Mouse (Mus musculus): ENCODE data around the gene Slc12a1. TPM values are rescaled to one million over a fixed set of nuclear protein-coding genes. Genes with fewer than 3 reads are reported as not detected.
A peak's percentile ranks its signal among the peaks of the same experiment; 100 is the strongest.
"Not testable (repeated sequence)": the region's sequence is repeated elsewhere in the genome, so short reads cannot be mapped to it uniquely, and the experiment has no call there.

Gene Slc12a1
- total RNA-seq (2014; fragmentation: Nextera tagmentation): not detected in 2 replicates
- total RNA-seq (2017): under 0.01 and 0.06 TPM in 2 replicates
- polyA plus RNA-seq (2012): not detected in 2 replicates

DNA sequence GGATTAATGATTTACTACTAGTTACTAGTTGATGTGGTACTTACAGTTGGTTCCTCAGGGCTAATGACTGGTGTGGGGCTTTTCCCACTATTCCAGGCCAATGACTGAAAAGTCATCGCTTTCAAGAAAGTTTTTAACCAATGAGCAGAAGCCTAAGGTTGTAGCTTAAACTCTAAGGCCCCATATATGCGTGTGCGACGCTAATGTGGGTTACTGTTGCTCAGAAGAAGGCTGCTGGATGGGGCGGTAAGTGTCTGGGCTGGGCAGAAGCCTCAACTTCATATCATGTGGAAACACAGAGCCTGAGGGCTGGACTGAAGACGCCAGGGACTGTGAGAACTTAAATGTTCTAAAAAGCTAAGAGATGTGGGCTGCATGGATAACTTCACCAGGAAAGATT is at the start of gene Slc12a1:
Gene Slc12a1 (plus strand): TSS at position 118 of the 400 bp plus-strand sequence.
- no peaks in the 10 kb centered on the region for H3K4me1 ChIP-seq (ENCODE audit: insufficient read depth, low read depth, low read length)
- TF ChIP-seq GATA2 (IDR thresholded peaks at IDR 0.05; ENCODE audit: borderline replicate concordance, low read depth, low read length) (no peak), TAL1 (conservative IDR thresholded peaks at IDR 0.05; ENCODE audit: low read depth, low read length) (no peak), POLR2AphosphoS5 (IDR thresholded peaks at IDR 0.05; ENCODE audit: insufficient replicate concordance, low read depth, low read length) (no peak), CTCF (IDR thresholded peaks at IDR 0.05; ENCODE audit: low read depth, low read length) (no peak), GATA1 (IDR thresholded peaks at IDR 0.05; ENCODE audit: borderline replicate concordance, low read length) (no peak)
- no peaks in the 10 kb centered on the region for H3K9me3 ChIP-seq (replicated peaks)
- no peak for DNase-seq (ENCODE audit: low spot score)
- no peak for ATAC-seq (ENCODE audit: extremely low read depth, insufficient number of reproducible peaks, low FRiP score, poor library complexity, severe bottlenecking)
- no peaks in the 10 kb centered on the region for H3K27me3 ChIP-seq (ENCODE audit: insufficient read depth, low read length)
- no peaks in the 10 kb centered on the region for H3K36me3 ChIP-seq (replicated peaks)
- H3K4me3 ChIP-seq (ENCODE audit: low read depth, low read length): no peak within 1 kb of the TSS

DNA sequence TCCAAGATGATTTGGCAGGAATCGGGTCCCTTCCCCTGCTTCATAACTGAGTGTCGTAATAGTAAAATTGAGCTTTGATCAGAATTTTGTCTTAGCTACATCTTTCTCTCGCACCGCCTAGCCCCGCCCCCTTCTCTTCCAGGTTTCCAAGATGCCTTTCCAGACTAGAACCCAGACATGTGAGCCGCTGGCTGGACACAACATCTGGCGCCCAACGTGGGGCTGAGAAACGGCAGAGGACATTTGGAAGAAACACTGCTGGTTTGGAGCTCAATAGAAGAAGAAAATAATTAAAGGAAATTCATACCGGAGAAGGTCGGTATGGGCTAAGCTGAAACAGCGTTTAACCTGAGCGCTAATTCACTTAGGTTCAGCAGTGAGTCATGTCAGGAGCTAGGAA is 47.8 kb upstream of the Slc12a1 start:
- not testable (repeated sequence) for H3K4me3 ChIP-seq (ENCODE audit: low read depth, low read length); H3K9me3 ChIP-seq (replicated peaks); H3K4me1 ChIP-seq (ENCODE audit: insufficient read depth, low read depth, low read length); ATAC-seq (ENCODE audit: extremely low read depth, insufficient number of reproducible peaks, low FRiP score, poor library complexity, severe bottlenecking); H3K27me3 ChIP-seq (ENCODE audit: insufficient read depth, low read length); DNase-seq (ENCODE audit: low spot score)
- H3K36me3 ChIP-seq (replicated peaks): peaks cover 66% of the 10 kb centered on the region

DNA sequence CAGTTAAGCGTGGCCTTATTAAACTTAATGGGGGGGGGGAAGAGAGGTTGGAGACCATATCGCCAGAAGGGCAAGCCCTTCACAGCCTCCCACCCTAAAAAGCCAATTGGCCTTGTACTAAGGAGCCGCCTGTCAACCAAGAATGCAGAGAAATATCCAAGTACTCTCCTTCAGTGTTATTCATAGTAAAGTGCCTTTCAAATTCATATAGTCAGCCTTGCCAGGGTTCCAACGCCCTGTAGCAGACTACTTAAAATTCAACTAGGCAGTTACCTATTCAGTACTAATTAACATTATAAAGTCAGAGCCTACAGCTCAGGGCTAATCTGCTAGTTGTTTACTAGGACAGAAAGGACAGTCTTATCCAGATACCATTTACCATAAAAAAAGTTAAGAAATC is 45.8 kb upstream of the Slc12a1 start:
- H3K4me1 ChIP-seq (ENCODE audit: insufficient read depth, low read depth, low read length); ATAC-seq (ENCODE audit: extremely low read depth, insufficient number of reproducible peaks, low FRiP score, poor library complexity, severe bottlenecking); H3K9me3 ChIP-seq (replicated peaks); H3K27me3 ChIP-seq (ENCODE audit: insufficient read depth, low read length); DNase-seq (ENCODE audit: low spot score); H3K4me3 ChIP-seq (ENCODE audit: low read depth, low read length): not testable (repeated sequence)
- H3K36me3 ChIP-seq (replicated peaks): peaks cover 60% of the 10 kb centered on the region

DNA sequence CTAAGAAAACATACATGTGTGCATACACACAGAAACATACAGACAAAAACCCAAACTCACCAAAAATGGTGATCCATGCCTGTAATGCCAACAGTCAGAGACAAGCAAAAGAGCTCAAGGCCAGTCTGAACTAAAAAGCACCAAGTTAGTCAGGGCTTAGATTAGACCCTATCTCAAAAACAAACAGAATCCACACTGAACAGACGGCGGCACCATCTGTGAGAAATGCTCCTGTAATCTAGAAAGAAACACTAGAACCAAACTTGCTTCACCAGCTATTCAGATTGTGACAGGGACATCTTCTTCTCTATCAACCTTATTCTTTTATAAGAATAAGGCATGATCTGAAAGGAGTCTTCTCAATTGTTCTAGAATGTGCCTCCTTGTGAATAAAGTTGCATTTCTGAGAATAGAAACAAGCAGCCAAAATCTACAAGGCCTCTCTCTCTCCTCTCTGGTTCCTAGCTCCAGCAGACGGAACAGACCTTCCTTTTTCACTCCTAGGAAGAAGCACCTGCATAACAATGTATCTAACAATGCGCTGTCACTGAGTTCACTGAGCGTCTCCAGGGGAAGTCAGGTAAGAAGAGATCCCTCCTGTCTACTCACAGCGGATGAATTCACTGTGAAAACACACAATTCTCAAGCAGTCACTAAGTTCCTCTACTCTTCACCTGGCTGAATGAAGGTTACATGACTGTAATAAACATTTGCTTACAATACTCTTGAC is 32.8 kb upstream of the Slc12a1 start:
- TF ChIP-seq TAL1 (conservative IDR thresholded peaks at IDR 0.05; ENCODE audit: low read depth, low read length) (no peak), POLR2AphosphoS5 (IDR thresholded peaks at IDR 0.05; ENCODE audit: insufficient replicate concordance, low read depth, low read length) (no peak), GATA1 (IDR thresholded peaks at IDR 0.05; ENCODE audit: borderline replicate concordance, low read length) (no peak), CTCF (IDR thresholded peaks at IDR 0.05; ENCODE audit: low read depth, low read length) (no peak), GATA2 (IDR thresholded peaks at IDR 0.05; ENCODE audit: borderline replicate concordance, low read depth, low read length) (no peak)
- Histone ChIP-seq H3K4me3 (ENCODE audit: low read depth, low read length) (no peak overlapping the region), H3K9me3 (replicated peaks) (no peaks in the 10 kb centered on the region), H3K36me3 (replicated peaks) (peaks cover 41% of the 10 kb centered on the region), H3K27me3 (ENCODE audit: insufficient read depth, low read length) (no peaks in the 10 kb centered on the region), H3K4me1 (ENCODE audit: insufficient read depth, low read depth, low read length) (peaks cover 22% of the 10 kb centered on the region)
- ATAC-seq (ENCODE audit: extremely low read depth, insufficient number of reproducible peaks, low FRiP score, poor library complexity, severe bottlenecking): no peak
- no peak for DNase-seq (ENCODE audit: low spot score)

DNA sequence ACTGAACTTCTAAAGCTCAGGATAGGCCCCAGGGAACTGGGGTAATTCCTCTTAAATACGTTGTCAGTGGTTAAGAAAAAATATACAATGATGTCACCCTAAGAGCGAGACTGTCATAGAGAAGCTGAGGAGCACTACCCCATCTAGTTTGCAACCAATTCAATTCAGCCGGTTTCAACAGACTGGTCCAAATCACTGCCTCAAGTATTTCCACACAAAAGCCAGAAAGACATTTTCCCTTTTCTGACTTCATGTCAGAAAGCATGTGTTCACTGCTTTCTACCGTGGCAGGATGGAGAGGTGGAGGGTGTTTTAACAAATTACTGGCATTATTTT is 30.0 kb upstream of the Slc12a1 start:
- no peaks in the 10 kb centered on the region for H3K9me3 ChIP-seq (replicated peaks)
- TF ChIP-seq GATA1 (IDR thresholded peaks at IDR 0.05; ENCODE audit: borderline replicate concordance, low read length): no peak
- TF ChIP-seq CTCF (IDR thresholded peaks at IDR 0.05; ENCODE audit: low read depth, low read length): no peak
- peak overlapping the region; percentile 78 for H3K4me3 ChIP-seq (ENCODE audit: low read depth, low read length)
- DNase-seq (ENCODE audit: low spot score): no peak
- no peak for ATAC-seq (ENCODE audit: extremely low read depth, insufficient number of reproducible peaks, low FRiP score, poor library complexity, severe bottlenecking)
- H3K27me3 ChIP-seq (ENCODE audit: insufficient read depth, low read length): peaks cover 8% of the 10 kb centered on the region; the same call in 1 of the 2 replicates
- peaks cover 22% of the 10 kb centered on the region for H3K4me1 ChIP-seq (ENCODE audit: insufficient read depth, low read depth, low read length)
- H3K36me3 ChIP-seq (replicated peaks): peaks cover 23% of the 10 kb centered on the region

DNA sequence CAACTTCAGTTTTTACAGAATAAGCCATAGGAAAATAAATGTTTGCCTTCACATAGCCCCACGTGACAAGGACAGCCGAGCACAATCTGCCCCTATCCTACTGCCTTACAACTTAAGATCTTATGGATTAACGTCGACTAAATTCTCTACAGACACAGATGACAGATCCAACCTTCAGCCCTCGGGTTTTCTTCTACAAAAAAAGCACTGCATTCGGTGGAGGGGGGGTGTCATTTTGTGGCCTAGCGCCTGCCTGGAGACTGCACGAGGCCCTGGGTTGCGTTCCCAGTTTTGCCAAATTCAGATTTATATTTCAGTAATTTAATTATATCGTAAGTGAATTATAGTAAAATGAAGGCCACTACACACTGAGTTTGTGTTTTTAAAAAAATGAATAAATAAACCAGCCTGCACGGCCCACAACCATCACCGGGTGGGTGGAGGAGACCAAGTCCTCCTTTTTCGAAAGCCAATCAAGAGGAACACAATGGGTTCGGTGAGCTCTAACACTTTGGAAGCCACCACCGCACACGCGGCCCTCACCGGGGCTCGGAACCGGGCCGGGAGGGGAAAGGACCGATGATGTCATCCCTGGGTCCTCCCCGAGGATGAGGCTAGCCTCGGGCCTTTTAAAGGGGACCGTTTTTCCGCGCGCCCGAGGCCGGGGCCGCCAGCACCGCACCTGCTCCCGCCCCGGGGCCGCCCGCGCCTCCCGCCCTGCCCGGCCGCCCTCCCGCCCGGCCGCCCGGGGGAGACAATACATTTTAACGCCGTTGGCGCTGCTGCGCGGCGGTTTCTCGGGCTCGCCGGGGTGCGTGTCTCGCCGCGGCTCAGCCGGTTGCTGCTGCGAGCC is 29.5 kb upstream of the Slc12a1 start:
- peaks cover 8% of the 10 kb centered on the region; the same call in 1 of the 2 replicates for H3K27me3 ChIP-seq (ENCODE audit: insufficient read depth, low read length)
- H3K9me3 ChIP-seq (replicated peaks): no peaks in the 10 kb centered on the region
- no peak for TF ChIP-seq GATA2 (IDR thresholded peaks at IDR 0.05; ENCODE audit: borderline replicate concordance, low read depth, low read length)
- no peak for TF ChIP-seq TAL1 (conservative IDR thresholded peaks at IDR 0.05; ENCODE audit: low read depth, low read length)
- no peak for TF ChIP-seq CTCF (IDR thresholded peaks at IDR 0.05; ENCODE audit: low read depth, low read length)
- no peak for TF ChIP-seq POLR2AphosphoS5 (IDR thresholded peaks at IDR 0.05; ENCODE audit: insufficient replicate concordance, low read depth, low read length)
- TF ChIP-seq GATA1 (IDR thresholded peaks at IDR 0.05; ENCODE audit: borderline replicate concordance, low read length): no peak
- H3K4me3 ChIP-seq (ENCODE audit: low read depth, low read length): peak overlapping the region; percentile 78
- peaks cover 22% of the 10 kb centered on the region for H3K4me1 ChIP-seq (ENCODE audit: insufficient read depth, low read depth, low read length)
- ATAC-seq (ENCODE audit: extremely low read depth, insufficient number of reproducible peaks, low FRiP score, poor library complexity, severe bottlenecking) (peak; percentile 47), DNase-seq (ENCODE audit: low spot score) (peak; percentile 41)
- peaks cover 23% of the 10 kb centered on the region for H3K36me3 ChIP-seq (replicated peaks)

Measured in G1E (cell line).